Mouse (Mus musculus) hindbrain, embryonic 16.5 days (tissue): ENCODE measurements at regions not wholly inside any gene's neighbourhood (a gene's known extent, or its start where the extent isn't known, plus 50 kb on each side); places are given as distances from the start of the nearest gene placed in this dataset.
A peak's percentile ranks its signal among the peaks of the same experiment; 100 is the strongest.

ENCODE experiments used
- ATAC-seq: fragments of 200-750 bp; cut with Nextera tagmentation; 2 replicates; pipeline ENCODE4 v1.8.0; 2017; ENCODE audit warnings: moderate TSS enrichment, moderate library complexity
- H3K27ac ChIP-seq: fragments of 300-500 bp; sonication (generic); 2 replicates; pipeline ENCODE4 v1.5.1; 2014; ENCODE audit warnings: low read depth, mild to moderate bottlenecking, control low read depth, low read length, moderate library complexity
- H3K27me3 ChIP-seq: fragments of 300-500 bp; sonication (generic); replicated peaks from 2 replicates; pipeline ENCODE4 v1.6.1; 2014; ENCODE audit warnings: low read length; ENCODE audit not compliant: control insufficient read depth, insufficient read depth
- H3K36me3 ChIP-seq: fragments of 300-500 bp; sonication (generic); 2 replicates; pipeline ENCODE4 v1.6.1; 2014; ENCODE audit warnings: mild to moderate bottlenecking, low read length, moderate library complexity, mixed read lengths; ENCODE audit not compliant: control insufficient read depth, insufficient read depth
- H3K4me1 ChIP-seq: fragments of 300-500 bp; sonication (generic); 2 replicates; pipeline ENCODE4 v1.6.1; 2014; ENCODE audit warnings: low read depth, low read length; ENCODE audit not compliant: control insufficient read depth, insufficient read depth
- H3K4me2 ChIP-seq: fragments of 300-500 bp; sonication (generic); 2 replicates; pipeline ENCODE4 v1.6.1; 2014; ENCODE audit warnings: mild to moderate bottlenecking, low read length, control low read depth, moderate library complexity
- H3K4me3 ChIP-seq: fragments of 300-500 bp; sonication (generic); 2 replicates; pipeline ENCODE4 v1.5.1; 2014; ENCODE audit warnings: mild to moderate bottlenecking, low read length, control low read depth, moderate library complexity
- H3K9ac ChIP-seq: fragments of 300-500 bp; sonication (generic); 2 replicates; pipeline ENCODE4 v1.6.1; 2014; ENCODE audit warnings: low read depth, mild to moderate bottlenecking, control low read depth, low read length, moderate library complexity
- H3K9me3 ChIP-seq: fragments of 300-500 bp; sonication (generic); 2 replicates; pipeline ENCODE4 v1.6.1; 2014; ENCODE audit warnings: mild to moderate bottlenecking, low read length, moderate library complexity; ENCODE audit not compliant: control insufficient read depth
- WGBS: fragments of 180-500 bp; shearing (Covaris S2); extraction: QIAGEN DNeasy Blood & Tissue Kit; methylation state at CpG from one replicate; pipeline ENCODE4 v1.1.7; 2014; 5-methylcytosine and 5-hydroxymethylcytosine counted together

GRCm38 (mm10) chr12:29257011-29257734, 271.0 kb upstream of the Myt1l start:
- no peaks in the 10 kb centered on the region for H3K27me3 ChIP-seq
- H3K4me1 ChIP-seq: peaks cover 23% of the 10 kb centered on the region
- no peak overlapping the region for H3K9ac ChIP-seq
- peak overlapping the region; percentile 75 for H3K27ac ChIP-seq
- H3K36me3 ChIP-seq: no peaks in the 10 kb centered on the region
- H3K4me2 ChIP-seq: no peak overlapping the region
- 14% methylated on average over 7 of the region's 7 CpGs for WGBS
- H3K9me3 ChIP-seq: no peaks in the 10 kb centered on the region
- no peak overlapping the region for H3K4me3 ChIP-seq
- ATAC-seq: peak; percentile 24; the same call in 1 of the 2 replicates

- Histone ChIP-seq H3K4me1 (peaks cover 23% of the 10 kb centered on the region), H3K9me3 (no peaks in the 10 kb centered on the region), H3K36me3 (no peaks in the 10 kb centered on the region), H3K27ac (peak overlapping the region; percentile 75), H3K4me2 (peak overlapping the region; percentile 30), H3K27me3 (no peaks in the 10 kb centered on the region), H3K9ac (peak overlapping the region; percentile 35), H3K4me3 (no peak overlapping the region)
- ATAC-seq: peak; percentile 67
- WGBS: 13% methylated on average over 16 of the region's 16 CpGs
Observed at GRCm38 (mm10) chr12:29257735-29258547, 270.2 kb upstream of the Myt1l start.

GRCm38 (mm10) chr12:29258548-29258874, 269.7 kb upstream of the Myt1l start:
- H3K9me3 ChIP-seq: no peaks in the 10 kb centered on the region
- no peak overlapping the region for H3K4me3 ChIP-seq
- no peaks in the 10 kb centered on the region for H3K36me3 ChIP-seq
- H3K27me3 ChIP-seq: no peaks in the 10 kb centered on the region
- H3K4me1 ChIP-seq: peaks cover 23% of the 10 kb centered on the region
- ATAC-seq: peak; percentile 28; the same call in 1 of the 2 replicates
- H3K9ac ChIP-seq: peak overlapping the region; percentile 35
- peak overlapping the region; percentile 75 for H3K27ac ChIP-seq
- peak overlapping the region; percentile 30 for H3K4me2 ChIP-seq

GRCm38 (mm10) chr12:29258966-29259365, 269.2 kb upstream of the Myt1l start:
- no peak overlapping the region for H3K4me3 ChIP-seq
- H3K36me3 ChIP-seq: no peaks in the 10 kb centered on the region
- no peaks in the 10 kb centered on the region for H3K9me3 ChIP-seq
- peak overlapping the region; percentile 25; the same call in 1 of the 2 replicates for H3K27ac ChIP-seq
- 74% methylated on average over 7 of the region's 7 CpGs for WGBS
- no peak overlapping the region for H3K9ac ChIP-seq
- H3K27me3 ChIP-seq: no peaks in the 10 kb centered on the region
- no peak for ATAC-seq
- H3K4me2 ChIP-seq: no peak overlapping the region
- peaks cover 23% of the 10 kb centered on the region for H3K4me1 ChIP-seq

GRCm38 (mm10) chr12:29274166-29274565, 254.0 kb upstream of the Myt1l start:
- no peaks in the 10 kb centered on the region for H3K27me3 ChIP-seq
- WGBS: 95% methylated on average over 4 of the region's 4 CpGs
- ATAC-seq: no peak
- no peaks in the 10 kb centered on the region for H3K36me3 ChIP-seq
- no peak overlapping the region for H3K4me3 ChIP-seq
- H3K9ac ChIP-seq: no peak overlapping the region
- no peaks in the 10 kb centered on the region for H3K4me1 ChIP-seq
- no peaks in the 10 kb centered on the region for H3K9me3 ChIP-seq
- H3K4me2 ChIP-seq: no peak overlapping the region
- H3K27ac ChIP-seq: no peak overlapping the region

GRCm38 (mm10) chr12:29275676-29276075, 252.5 kb upstream of the Myt1l start:
- no peak for ATAC-seq
- Histone ChIP-seq H3K27ac (no peak overlapping the region), H3K9ac (no peak overlapping the region), H3K27me3 (no peaks in the 10 kb centered on the region), H3K4me1 (peaks cover 12% of the 10 kb centered on the region), H3K36me3 (no peaks in the 10 kb centered on the region), H3K9me3 (no peaks in the 10 kb centered on the region), H3K4me2 (no peak overlapping the region), H3K4me3 (no peak overlapping the region)
- 54% methylated on average over 4 of the region's 4 CpGs for WGBS

- H3K27ac ChIP-seq: peak overlapping the region; percentile 88
- no peaks in the 10 kb centered on the region for H3K27me3 ChIP-seq
- ATAC-seq: peak; percentile 61
- peak overlapping the region; percentile 58 for H3K9ac ChIP-seq
- H3K4me3 ChIP-seq: peak overlapping the region; percentile 4; the same call in 1 of the 2 replicates
- H3K4me1 ChIP-seq: peaks cover 19% of the 10 kb centered on the region
- no peaks in the 10 kb centered on the region for H3K36me3 ChIP-seq
- no peaks in the 10 kb centered on the region for H3K9me3 ChIP-seq
- peak overlapping the region; percentile 43 for H3K4me2 ChIP-seq
- 5% methylated on average over 13 of the region's 13 CpGs for WGBS
Observed at GRCm38 (mm10) chr12:29279631-29280080, 248.5 kb upstream of the Myt1l start.

- Histone ChIP-seq H3K36me3 (no peaks in the 10 kb centered on the region), H3K27me3 (no peaks in the 10 kb centered on the region), H3K9me3 (no peaks in the 10 kb centered on the region), H3K9ac (peak overlapping the region; percentile 58), H3K4me1 (peaks cover 19% of the 10 kb centered on the region), H3K4me3 (peak overlapping the region; percentile 4; the same call in 1 of the 2 replicates), H3K27ac (peak overlapping the region; percentile 88), H3K4me2 (peak overlapping the region; percentile 43)
- 5% methylated on average over 9 of the region's 9 CpGs for WGBS
- peak; percentile 77 for ATAC-seq
Observed at GRCm38 (mm10) chr12:29280081-29280788, 247.9 kb upstream of the Myt1l start.
